Mouse (Mus musculus) liver, postnatal 0 days (tissue): ENCODE measurements around the gene Hapln3.

Experiments
- CTCF ChIP-seq: sonication (generic); IDR thresholded peaks from 2 replicates; pipeline ENCODE4 v1.5.1; 2016; ENCODE audit warnings: antibody characterized with exemption, low read depth
- EP300 ChIP-seq: IDR thresholded peaks from 2 replicates; pipeline ENCODE4 v1.6.1; 2016; ENCODE audit warnings: antibody characterized with exemption, low read depth, mild to moderate bottlenecking

- no peak for TF ChIP-seq CTCF
- no peak for TF ChIP-seq EP300
Observed at GRCm38 (mm10) chr7:79147931-79148653, 17.3 kb upstream of the Hapln3 start.
